ENCODE assay signal across 7 mouse cellular contexts in genomic region chr6:89644271-89645075, GRCm38 (mm10). TPM values are rescaled to one million over a fixed set of nuclear protein-coding genes. Genes with fewer than 3 reads are reported as not detected.
A peak's percentile ranks its signal among the peaks of the same experiment; 100 is the strongest.
DNase-seq lines count a peak whose midpoint lies in the region; ATAC-seq lines count a peak whose summit lies in the region.

No protein-coding gene starts in this region.

- 1% methylated on average over 40 of the region's 41 CpGs for WGBS in embryonic facial prominence, embryonic 12.5 days
- WGBS in limb, embryonic 11.5 days, result under 1% methylated on average over 41 of the region's 41 CpGs
- WGBS in midbrain, embryonic 14.5 days, result under 1% methylated on average over 41 of the region's 41 CpGs

- H3K9ac ChIP-seq in embryonic facial prominence, embryonic 12.5 days, result peak overlapping the region; percentile 55
- H3K9ac ChIP-seq in limb, embryonic 11.5 days (ENCODE audit: low read length), result peak overlapping the region; percentile 64
- H3K9ac ChIP-seq in midbrain, embryonic 14.5 days (replicated peaks; ENCODE audit: low read length), result peak overlapping the region; percentile 68

- 0 out of 2 replicates have a peak, but pooled peaks cover 2% of the 10 kb centered on the region for H3K4me1 ChIP-seq in embryonic facial prominence, embryonic 12.5 days
- H3K4me1 ChIP-seq in limb, embryonic 11.5 days (ENCODE audit: control insufficient read depth, insufficient read depth, low read length), result no peaks in the 10 kb centered on the region
- H3K4me1 ChIP-seq in midbrain, embryonic 14.5 days (ENCODE audit: control insufficient read depth, insufficient read depth, low read length), result no peaks in the 10 kb centered on the region

- DNase-seq in adrenal gland, postnatal 25 days, result peak; percentile 92
- DNase-seq in heart, adult 11 months, result peak; percentile 99
- DNase-seq in kidney, adult 18-20 months, result peak; percentile 97
- DNase-seq in limb, embryonic 11.5 days (ENCODE audit: low spot score), result peak; percentile 94
- peak; percentile 89 for DNase-seq in midbrain, embryonic 14.5 days
- peak; percentile 90 to 93 for DNase-seq in spleen, adult 18-20 months

- H3K27me3 ChIP-seq in embryonic facial prominence, embryonic 12.5 days, result no peaks in the 10 kb centered on the region
- H3K27me3 ChIP-seq in limb, embryonic 11.5 days (ENCODE audit: control insufficient read depth, insufficient read depth, low read length), result no peaks in the 10 kb centered on the region
- no peaks in the 10 kb centered on the region for H3K27me3 ChIP-seq in midbrain, embryonic 14.5 days (ENCODE audit: control insufficient read depth, insufficient read depth, low read length)

- H3K36me3 ChIP-seq in embryonic facial prominence, embryonic 12.5 days, result no peaks in the 10 kb centered on the region
- no peaks in the 10 kb centered on the region for H3K36me3 ChIP-seq in limb, embryonic 11.5 days (ENCODE audit: control insufficient read depth, insufficient read depth, low read length)
- no peaks in the 10 kb centered on the region for H3K36me3 ChIP-seq in midbrain, embryonic 14.5 days (ENCODE audit: control insufficient read depth, insufficient read depth, low read length)

- H3K4me3 ChIP-seq in embryonic facial prominence, embryonic 12.5 days, result peak overlapping the region; percentile 59
- H3K4me3 ChIP-seq in limb, embryonic 11.5 days (ENCODE audit: low read depth, low read length), result peak overlapping the region; percentile 59
- peak overlapping the region; percentile 73 for H3K4me3 ChIP-seq in midbrain, embryonic 14.5 days (replicated peaks; ENCODE audit: low read depth, low read length)

- ATAC-seq in embryonic facial prominence, embryonic 12.5 days (ENCODE audit: insufficient number of reproducible peaks, insufficient read depth, low FRiP score, low TSS enrichment), result peak; percentile 95
- ATAC-seq in limb, embryonic 11.5 days (ENCODE audit: insufficient number of reproducible peaks, low FRiP score, low TSS enrichment, low read depth), result peak; percentile 95
- ATAC-seq in midbrain, embryonic 14.5 days (ENCODE audit: low FRiP score, low TSS enrichment), result peak; percentile 91

- peak overlapping the region; percentile 78 for H3K4me2 ChIP-seq in embryonic facial prominence, embryonic 12.5 days (replicated peaks)
- peak overlapping the region; percentile 87 for H3K4me2 ChIP-seq in limb, embryonic 11.5 days (ENCODE audit: low read depth, severe bottlenecking)
- peak overlapping the region; percentile 82 for H3K4me2 ChIP-seq in midbrain, embryonic 14.5 days (ENCODE audit: low read length)

- H3K27ac ChIP-seq in embryonic facial prominence, embryonic 12.5 days, result peak overlapping the region; percentile 85
- H3K27ac ChIP-seq in limb, embryonic 11.5 days (replicated peaks; ENCODE audit: low read depth, low read length), result peak overlapping the region; percentile 68
- peak overlapping the region; percentile 86 for H3K27ac ChIP-seq in midbrain, embryonic 14.5 days (replicated peaks; ENCODE audit: low read depth, low read length)

- H3K9me3 ChIP-seq in embryonic facial prominence, embryonic 12.5 days, result no peaks in the 10 kb centered on the region
- no peaks in the 10 kb centered on the region for H3K9me3 ChIP-seq in limb, embryonic 11.5 days (ENCODE audit: control insufficient read depth, low read length)
- no peaks in the 10 kb centered on the region for H3K9me3 ChIP-seq in midbrain, embryonic 14.5 days (ENCODE audit: control insufficient read depth, low read length)

RNA-seq across cellular contexts. Expression of gene Txnrd3, which starts 0.7 kb away (rescaled TPM):
- 10.3 and 12.8 TPM in 2 replicates for total RNA-seq in adrenal gland, postnatal 25 days (2021)
- polyA plus RNA-seq in embryonic facial prominence, embryonic 12.5 days (2016; fragmentation: Nextera tagmentation; extraction: Ambion mirVana), result 11.5 and 12.5 TPM in 2 replicates
- 9.0 and 10.4 TPM in 2 replicates for polyA plus RNA-seq in limb, embryonic 11.5 days (2014; fragmentation: Nextera tagmentation; extraction: Ambion mirVana)
- polyA plus RNA-seq in midbrain, embryonic 14.5 days (2014; fragmentation: Nextera tagmentation; extraction: Ambion mirVana), result 16.3 and 17.6 TPM in 2 replicates

RNA-seq across cellular contexts. Expression of gene Chchd6, which starts 49.0 kb away (rescaled TPM):
- total RNA-seq in adrenal gland, postnatal 25 days (2021), result 22.1 and 23.8 TPM in 2 replicates
- polyA plus RNA-seq in embryonic facial prominence, embryonic 12.5 days (2016; fragmentation: Nextera tagmentation; extraction: Ambion mirVana), result 55.9 and 65.9 TPM in 2 replicates
- 61.8 and 66.9 TPM in 2 replicates for polyA plus RNA-seq in limb, embryonic 11.5 days (2014; fragmentation: Nextera tagmentation; extraction: Ambion mirVana)
- polyA plus RNA-seq in midbrain, embryonic 14.5 days (2014; fragmentation: Nextera tagmentation; extraction: Ambion mirVana), result 164 and 204 TPM in 2 replicates

Comparison
In these comparisons a context has a peak if more than half of its experiments do, and no peak if none do; other contexts are left out.
1. Peak in every context shown above with its lines: DNase-seq, ATAC-seq, H3K4me3 ChIP-seq and H3K27ac ChIP-seq.